Mouse (Mus musculus): Measurements from ENCODE around the gene 2610028H24Rik. TPM values are rescaled to one million over a fixed set of nuclear protein-coding genes. Genes with fewer than 3 reads are reported as not detected.
A peak's percentile ranks its signal among the peaks of the same experiment; 100 is the strongest.

The 2610028H24Rik gene
- polyA plus RNA-seq (2012; rRNA removed), result 0.08 and 0.12 TPM in 2 replicates

DNA sequence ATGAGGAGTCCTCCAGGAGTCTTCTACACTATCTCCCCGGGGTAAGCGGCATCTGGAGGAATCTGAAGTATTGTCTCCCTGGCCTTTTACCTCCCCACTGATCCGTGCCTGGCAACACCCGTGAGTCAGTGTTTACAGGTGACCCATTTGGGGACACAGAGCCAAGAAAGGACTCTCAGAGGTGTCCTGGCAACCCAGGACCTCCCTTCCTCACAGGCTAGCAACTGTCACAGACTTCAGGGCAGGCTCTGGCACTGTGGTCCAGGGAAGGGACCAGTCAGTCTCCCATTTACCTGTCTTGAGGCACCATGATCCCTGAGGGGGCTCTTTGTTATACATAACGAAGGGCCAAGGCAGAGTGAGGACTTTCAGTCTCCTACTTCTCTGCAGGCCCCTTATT is at the start of gene 2610028H24Rik:
TSS of gene 2610028H24Rik (plus strand) at position 231 of the 400 bp plus-strand sequence.
- no peaks in the 10 kb centered on the region for H3K36me3 ChIP-seq (ENCODE audit: control insufficient read depth, insufficient read depth, low read length)
- H3K27me3 ChIP-seq (replicated peaks; ENCODE audit: control insufficient read depth, insufficient read depth, low read length), result no peaks in the 10 kb centered on the region
- WGBS, result 70% methylated on average over 5 of the region's 5 CpGs
- no peak for TF ChIP-seq POLR2A (IDR thresholded peaks at IDR 0.05; ENCODE audit: low read depth, low read length)
- H3K27ac ChIP-seq (ENCODE audit: insufficient read depth, low read depth, low read length), result no peak within 1 kb of the TSS
- H3K4me1 ChIP-seq (ENCODE audit: control insufficient read depth, insufficient read depth, low read length), result no peaks in the 10 kb centered on the region
- no peak within 1 kb of the TSS for H3K4me3 ChIP-seq (ENCODE audit: insufficient read depth, low read depth, low read length)
- no peak for DNase-seq

DNA sequence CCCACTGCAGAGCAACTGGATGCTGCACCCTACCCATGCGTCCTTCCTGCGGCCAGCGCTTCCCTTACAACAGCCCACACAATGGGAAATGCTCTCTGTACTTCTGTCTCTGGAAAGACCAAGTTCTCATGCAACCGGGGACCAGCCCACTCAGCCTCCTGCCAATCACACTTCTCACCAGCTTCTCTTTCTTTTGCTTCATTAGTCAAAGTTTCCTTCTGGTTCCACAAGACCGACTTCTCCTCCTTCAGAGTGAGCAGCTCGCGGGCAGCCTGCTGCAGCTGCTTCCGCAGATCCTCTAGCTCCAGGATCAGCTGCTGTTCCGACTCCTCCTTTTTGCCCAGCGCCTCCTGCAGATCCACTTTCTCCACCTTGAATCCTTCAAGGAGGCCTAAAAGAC is 40.4 kb upstream of the 2610028H24Rik start:
- H3K4me1 ChIP-seq (ENCODE audit: control insufficient read depth, insufficient read depth, low read length), result no peaks in the 10 kb centered on the region
- no peak for DNase-seq
- no peak overlapping the region for H3K4me3 ChIP-seq (ENCODE audit: insufficient read depth, low read depth, low read length)
- TF ChIP-seq POLR2A (IDR thresholded peaks at IDR 0.05; ENCODE audit: low read depth, low read length) (no peak), CTCF (conservative IDR thresholded peaks at IDR 0.05; ENCODE audit: insufficient read depth, insufficient read length, low read depth, low read length) (no peak)
- no peaks in the 10 kb centered on the region; the same call in 1 of the 2 replicates for H3K36me3 ChIP-seq (ENCODE audit: control insufficient read depth, insufficient read depth, low read length)
- no peaks in the 10 kb centered on the region for H3K27me3 ChIP-seq (replicated peaks; ENCODE audit: control insufficient read depth, insufficient read depth, low read length)
- WGBS, result 66% methylated on average over 10 of the region's 10 CpGs
- H3K27ac ChIP-seq (ENCODE audit: insufficient read depth, low read depth, low read length), result no peak overlapping the region

DNA sequence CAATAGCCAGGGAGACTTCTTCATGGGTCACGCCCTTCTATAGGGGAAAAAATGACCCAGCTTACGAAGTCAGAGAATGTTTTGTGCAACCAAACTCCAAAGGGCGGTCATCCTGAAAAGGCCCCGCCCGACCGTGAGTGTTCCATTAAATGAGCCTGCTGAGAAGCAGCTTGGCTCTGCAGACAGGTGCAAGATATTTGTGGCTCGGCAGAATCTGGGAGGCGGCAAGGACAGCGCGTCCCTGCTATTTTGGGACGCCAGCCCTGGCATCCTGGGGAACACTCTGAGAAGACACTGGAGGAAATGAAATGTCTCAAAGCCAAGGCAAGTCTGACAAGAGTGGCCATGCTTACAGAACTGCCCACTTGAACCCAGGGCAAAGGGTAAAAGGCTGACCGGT is 32.1 kb upstream of the 2610028H24Rik start:
- peak overlapping the region; percentile 89; the same call in 1 of the 2 replicates for H3K27ac ChIP-seq (ENCODE audit: insufficient read depth, low read depth, low read length)
- WGBS, result 51% methylated on average over 12 of the region's 12 CpGs
- no peaks in the 10 kb centered on the region for H3K27me3 ChIP-seq (replicated peaks; ENCODE audit: control insufficient read depth, insufficient read depth, low read length)
- DNase-seq, result peak; percentile 75
- H3K4me1 ChIP-seq (ENCODE audit: control insufficient read depth, insufficient read depth, low read length), result peaks cover 9% of the 10 kb centered on the region; the same call in 1 of the 2 replicates
- no peak overlapping the region for H3K4me3 ChIP-seq (ENCODE audit: insufficient read depth, low read depth, low read length)
- H3K36me3 ChIP-seq (ENCODE audit: control insufficient read depth, insufficient read depth, low read length), result peaks cover 2% of the 10 kb centered on the region
- no peak for TF ChIP-seq POLR2A (IDR thresholded peaks at IDR 0.05; ENCODE audit: low read depth, low read length)
- TF ChIP-seq CTCF (conservative IDR thresholded peaks at IDR 0.05; ENCODE audit: insufficient read depth, insufficient read length, low read depth, low read length), result no peak

DNA sequence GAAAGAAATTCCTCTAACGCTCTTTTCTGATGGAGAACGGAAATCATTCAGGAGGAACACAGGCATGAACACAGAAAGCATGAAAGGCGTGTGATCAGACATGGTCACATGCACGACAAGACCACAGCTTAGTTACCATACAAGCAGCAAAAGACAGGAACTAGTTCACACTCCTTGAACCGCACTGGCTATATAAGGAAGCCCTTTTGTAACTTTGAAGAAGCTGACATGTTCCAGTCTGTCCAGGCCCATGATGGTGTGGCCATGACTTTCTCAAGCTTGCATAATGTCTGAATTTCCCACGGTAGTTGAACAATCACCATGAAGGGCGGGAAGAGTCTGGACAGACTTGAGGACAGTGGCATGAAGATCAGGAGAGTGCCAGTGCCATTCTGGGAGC is 23.2 kb upstream of the 2610028H24Rik start:
- DNase-seq, result no peak
- Histone ChIP-seq H3K27ac (ENCODE audit: insufficient read depth, low read depth, low read length) (no peak overlapping the region), H3K4me1 (ENCODE audit: control insufficient read depth, insufficient read depth, low read length) (no peaks in the 10 kb centered on the region), H3K36me3 (ENCODE audit: control insufficient read depth, insufficient read depth, low read length) (no peaks in the 10 kb centered on the region; the same call in none of the 2 replicates), H3K4me3 (ENCODE audit: insufficient read depth, low read depth, low read length) (no peak overlapping the region), H3K27me3 (replicated peaks; ENCODE audit: control insufficient read depth, insufficient read depth, low read length) (no peaks in the 10 kb centered on the region)
- WGBS, result 92% methylated on average over 7 of the region's 7 CpGs
- TF ChIP-seq CTCF (conservative IDR thresholded peaks at IDR 0.05; ENCODE audit: insufficient read depth, insufficient read length, low read depth, low read length), result no peak

DNA sequence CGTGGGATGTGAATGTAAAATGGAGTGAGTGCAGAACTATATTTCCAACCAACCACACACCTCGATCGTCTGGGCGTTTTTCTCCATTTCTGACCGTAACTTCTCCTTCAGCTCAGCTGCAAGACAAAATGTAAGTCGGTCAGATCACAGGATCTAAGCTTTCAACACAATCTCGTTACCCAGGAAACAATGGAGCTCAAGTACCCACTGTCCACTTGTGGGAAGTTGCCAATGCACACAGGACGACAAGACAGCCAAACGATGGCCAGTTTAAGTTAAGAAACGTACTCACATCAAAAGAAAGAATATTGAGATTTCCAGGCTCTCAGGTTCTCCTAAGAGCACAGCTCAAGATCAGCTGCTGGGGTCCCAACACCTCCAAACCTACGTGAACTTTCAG is 15.0 kb upstream of the 2610028H24Rik start:
- Histone ChIP-seq H3K36me3 (ENCODE audit: control insufficient read depth, insufficient read depth, low read length) (0 out of 2 replicates have a peak, but pooled peaks cover 1% of the 10 kb centered on the region), H3K27ac (ENCODE audit: insufficient read depth, low read depth, low read length) (no peak overlapping the region), H3K4me3 (ENCODE audit: insufficient read depth, low read depth, low read length) (no peak overlapping the region), H3K4me1 (ENCODE audit: control insufficient read depth, insufficient read depth, low read length) (no peaks in the 10 kb centered on the region), H3K27me3 (replicated peaks; ENCODE audit: control insufficient read depth, insufficient read depth, low read length) (no peaks in the 10 kb centered on the region)
- no peak for TF ChIP-seq CTCF (conservative IDR thresholded peaks at IDR 0.05; ENCODE audit: insufficient read depth, insufficient read length, low read depth, low read length)
- no peak for TF ChIP-seq POLR2A (IDR thresholded peaks at IDR 0.05; ENCODE audit: low read depth, low read length)
- WGBS, result 95% methylated on average over 11 of the region's 11 CpGs
- DNase-seq, result no peak

DNA sequence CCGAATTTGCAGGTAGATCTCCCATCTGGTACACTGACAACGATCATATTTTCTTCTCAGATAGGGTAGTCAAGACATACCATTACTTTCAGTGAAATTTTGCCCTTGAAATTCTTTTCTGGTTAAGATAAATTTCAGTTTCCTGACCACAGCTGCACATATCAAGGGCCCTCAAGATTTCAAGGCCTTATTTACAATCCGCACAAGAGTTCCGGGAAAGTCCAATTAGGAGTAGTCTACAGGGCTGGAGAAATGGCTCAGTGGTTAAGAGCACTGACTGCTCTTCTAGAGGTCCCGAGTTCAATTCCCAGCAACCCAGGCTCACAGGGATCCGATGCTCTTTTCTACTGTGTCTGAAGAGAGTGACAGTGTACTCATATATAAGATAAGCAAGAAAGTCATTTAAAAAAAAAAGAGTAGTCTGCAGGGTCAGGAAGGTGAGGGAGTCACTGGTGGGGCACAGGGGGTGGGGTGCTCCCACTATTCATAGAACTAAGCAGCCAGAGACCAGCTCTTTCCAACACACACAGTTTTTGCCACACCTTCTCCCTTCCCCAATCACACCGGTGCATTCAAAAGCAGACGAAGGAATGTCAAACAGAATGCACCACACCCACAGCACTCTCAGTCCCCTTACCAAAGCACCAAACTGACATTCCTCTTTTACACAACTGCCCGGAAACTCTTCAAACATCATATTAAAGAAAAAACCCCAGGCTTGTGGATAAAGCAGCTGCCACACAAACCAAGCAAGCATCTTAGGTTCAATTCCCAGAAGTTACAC is 9.6 kb upstream of the 2610028H24Rik start:
- H3K4me1 ChIP-seq (ENCODE audit: control insufficient read depth, insufficient read depth, low read length), result peaks cover 9% of the 10 kb centered on the region; the same call in 1 of the 2 replicates
- WGBS, result 93% methylated on average over 9 of the region's 9 CpGs
- no peak for DNase-seq
- H3K36me3 ChIP-seq (ENCODE audit: control insufficient read depth, insufficient read depth, low read length), result 0 out of 2 replicates have a peak, but pooled peaks cover 1% of the 10 kb centered on the region
- no peaks in the 10 kb centered on the region for H3K27me3 ChIP-seq (replicated peaks; ENCODE audit: control insufficient read depth, insufficient read depth, low read length)
- TF ChIP-seq CTCF (conservative IDR thresholded peaks at IDR 0.05; ENCODE audit: insufficient read depth, insufficient read length, low read depth, low read length), result no peak
- TF ChIP-seq POLR2A (IDR thresholded peaks at IDR 0.05; ENCODE audit: low read depth, low read length), result no peak
- H3K27ac ChIP-seq (ENCODE audit: insufficient read depth, low read depth, low read length), result no peak overlapping the region
- H3K4me3 ChIP-seq (ENCODE audit: insufficient read depth, low read depth, low read length), result no peak overlapping the region

DNA sequence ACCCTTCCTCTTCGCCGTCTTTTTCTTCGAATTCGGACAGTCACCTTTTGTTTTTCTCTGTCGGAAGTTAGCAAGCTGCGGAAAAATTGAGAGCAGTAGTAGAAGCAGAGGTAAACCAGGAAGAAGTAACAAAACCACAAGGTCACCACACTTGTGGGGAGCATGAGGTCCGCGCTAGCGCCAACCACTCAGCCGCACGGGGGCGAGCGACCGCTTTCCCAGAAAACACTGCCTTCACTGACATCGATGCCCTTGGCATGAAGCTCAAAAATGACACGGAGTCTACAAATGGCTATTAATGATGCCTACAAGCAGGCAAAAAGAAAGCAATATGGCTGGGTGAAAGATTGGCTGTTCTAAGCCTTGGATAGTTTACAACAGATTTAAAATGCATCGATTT is 8.6 kb upstream of the 2610028H24Rik start, which contains the start of gene AC141477.1:
TSS of gene AC141477.1 (minus strand) at position 164 of the 400 bp plus-strand sequence.
- no peak for DNase-seq
- peaks cover 9% of the 10 kb centered on the region; the same call in 1 of the 2 replicates for H3K4me1 ChIP-seq (ENCODE audit: control insufficient read depth, insufficient read depth, low read length)
- no peak within 1 kb of the TSS for H3K27ac ChIP-seq (ENCODE audit: insufficient read depth, low read depth, low read length)
- no peaks in the 10 kb centered on the region for H3K36me3 ChIP-seq (ENCODE audit: control insufficient read depth, insufficient read depth, low read length)
- no peak within 1 kb of the TSS for H3K4me3 ChIP-seq (ENCODE audit: insufficient read depth, low read depth, low read length)
- 96% methylated on average over 17 of the region's 17 CpGs for WGBS
- no peak for TF ChIP-seq CTCF (conservative IDR thresholded peaks at IDR 0.05; ENCODE audit: insufficient read depth, insufficient read length, low read depth, low read length)
- TF ChIP-seq POLR2A (IDR thresholded peaks at IDR 0.05; ENCODE audit: low read depth, low read length), result no peak
- no peaks in the 10 kb centered on the region for H3K27me3 ChIP-seq (replicated peaks; ENCODE audit: control insufficient read depth, insufficient read depth, low read length)

Measured in kidney, adult 2 months (tissue).